Mouse (Mus musculus) CH12.LX (cell line): ENCODE data around the gene Sh2d1b2. TPM values are rescaled to one million over a fixed set of nuclear protein-coding genes. Genes with fewer than 3 reads are reported as not detected.

ENCODE experiments used
- DNase-seq: peaks from one replicate; pipeline ENCODE4 v3.0.0-alpha.2; 2013; ENCODE audit errors: extremely low read depth
- H3K27ac ChIP-seq: 2 replicates; pipeline ENCODE4 v1.5.1; 2012; ENCODE audit warnings: low read depth, mild to moderate bottlenecking, control low read depth, moderate library complexity; ENCODE audit not compliant: insufficient read depth
- H3K27me3 ChIP-seq: replicated peaks from 2 replicates; pipeline ENCODE3; 2012; ENCODE audit warnings: inconsistent platforms
- H3K36me3 ChIP-seq, 2 experiments: replicated peaks in 1 of 2; 2 replicates each; pipeline versions ENCODE3 to v1.6.1; 2012; ENCODE audit warnings: inconsistent platforms in 1 of 2, low read length in 1 of 2, mild to moderate bottlenecking in 1 of 2, mixed read lengths in 1 of 2, moderate library complexity in 1 of 2; ENCODE audit not compliant: control insufficient read depth in 1 of 2, insufficient read depth in 1 of 2
- H3K4me1 ChIP-seq, 2 experiments: 2 replicates each; pipeline ENCODE4 v1.6.1; 2012; ENCODE audit warnings: inconsistent platforms in 1 of 2, moderate library complexity in 1 of 2; ENCODE audit not compliant: insufficient read depth in 2 of 2, control insufficient read depth in 1 of 2
- H3K4me2 ChIP-seq: 2 replicates; pipeline ENCODE4 v1.6.1; 2012; ENCODE audit warnings: low read depth, mild to moderate bottlenecking, control low read depth; ENCODE audit not compliant: poor library complexity, insufficient read depth, severe bottlenecking
- H3K4me3 ChIP-seq, 3 experiments: fragments of 150-350 bp in 1 of 3; sonication (generic) in 1 of 3; replicated peaks in 1 of 3; 2 replicates each; pipeline versions ENCODE3 to v1.5.1; 2011 to 2012; ENCODE audit warnings: low read depth in 2 of 3, low read length in 2 of 3, mild to moderate bottlenecking in 2 of 3, moderate library complexity in 2 of 3, control low read depth in 1 of 3, improper control_type of control experiment in 1 of 3, inconsistent platforms in 1 of 3, mixed read lengths in 1 of 3; ENCODE audit not compliant: poor library complexity in 1 of 3
- H3K79me2 ChIP-seq: replicated peaks from 2 replicates; pipeline ENCODE4 v1.6.1; 2012; ENCODE audit warnings: mild to moderate bottlenecking, moderate library complexity; ENCODE audit not compliant: control insufficient read depth, poor library complexity, insufficient read depth, severe bottlenecking; ENCODE audit errors: extremely low read depth
- H3K9ac ChIP-seq: 2 replicates; pipeline ENCODE4 v1.6.1; 2012; ENCODE audit warnings: low read depth, mild to moderate bottlenecking, control low read depth, moderate library complexity; ENCODE audit not compliant: insufficient read depth
- H3K9me3 ChIP-seq: replicated peaks from 2 replicates; pipeline ENCODE3; 2012; ENCODE audit warnings: low read length, inconsistent platforms, mixed read lengths
- CHD1 ChIP-seq: IDR thresholded peaks from 2 replicates; pipeline ENCODE4 v1.6.1; 2012; ENCODE audit warnings: low read depth, low read length, improper control_type of control experiment, inconsistent platforms
- IRF4 ChIP-seq: IDR thresholded peaks from 2 replicates; pipeline ENCODE4 v1.6.1; 2014; ENCODE audit warnings: low read depth, mild to moderate bottlenecking, inconsistent platforms, low read length, improper control_type of control experiment
- JUN ChIP-seq: IDR thresholded peaks from 2 replicates; pipeline ENCODE4 v1.6.1; 2011; ENCODE audit warnings: low read depth, mild to moderate bottlenecking, low read length, improper control_type of control experiment, moderate library complexity; ENCODE audit not compliant: insufficient read depth
- MAFK ChIP-seq: IDR thresholded peaks from 2 replicates; pipeline ENCODE4 v1.6.1; 2011; ENCODE audit warnings: low read length, improper control_type of control experiment; ENCODE audit not compliant: insufficient replicate concordance
- MAZ ChIP-seq: IDR thresholded peaks from 2 replicates; pipeline ENCODE4 v1.6.1; 2012; ENCODE audit warnings: low read depth, mild to moderate bottlenecking, inconsistent platforms, low read length, improper control_type of control experiment, moderate library complexity
- MXI1 ChIP-seq: IDR thresholded peaks from 2 replicates; pipeline ENCODE4 v1.6.1; 2011; ENCODE audit warnings: mild to moderate bottlenecking, low read depth, low read length, improper control_type of control experiment
- NELFE ChIP-seq: IDR thresholded peaks from 2 replicates; pipeline ENCODE4 v1.6.1; 2011; ENCODE audit warnings: low read depth, low read length, improper control_type of control experiment
- POLR2AphosphoS2 ChIP-seq: IDR thresholded peaks from 2 replicates; pipeline ENCODE4 v1.6.1; 2011; ENCODE audit warnings: low read depth, low read length, improper control_type of control experiment
- RCOR1 ChIP-seq: conservative IDR thresholded peaks from 2 replicates; pipeline ENCODE4 v1.6.1; 2012; ENCODE audit warnings: low read depth, mild to moderate bottlenecking, inconsistent platforms, low read length, improper control_type of control experiment
- SIN3A ChIP-seq: IDR thresholded peaks from 2 replicates; pipeline ENCODE4 v1.6.1; 2012; ENCODE audit warnings: low read length, improper control_type of control experiment, inconsistent platforms
- UBTF ChIP-seq: IDR thresholded peaks from 2 replicates; pipeline ENCODE4 v1.6.1; 2012; ENCODE audit warnings: low read depth, mild to moderate bottlenecking, inconsistent platforms, low read length, improper control_type of control experiment, moderate library complexity
- USF1 ChIP-seq: IDR thresholded peaks from 2 replicates; pipeline ENCODE4 v1.6.1; 2014; ENCODE audit warnings: low read depth, mild to moderate bottlenecking, inconsistent platforms, low read length, improper control_type of control experiment
- USF2 ChIP-seq: conservative IDR thresholded peaks from 2 replicates; pipeline ENCODE4 v1.6.1; 2011; ENCODE audit warnings: low read depth, low read length, improper control_type of control experiment
- ZNF384 ChIP-seq: IDR thresholded peaks from 2 replicates; pipeline ENCODE4 v1.6.1; 2012; ENCODE audit warnings: low read depth, low read length, improper control_type of control experiment, inconsistent platforms
- dilution Hi-C: fragments of 300-500 bp; cut with MboI; formaldehyde crosslinking; loops from 2 replicates; pipeline ENCODE4 v1.14.3; 2020; ENCODE audit warnings: low sequenced_read_pairs; ENCODE audit not compliant: extremely low pct_unique_long_range_greater_than_20kb, extremely low pct_ligation_motif_present
- in situ Hi-C: fragments of 300-500 bp; cut with MboI; formaldehyde crosslinking; loops from 3 replicates; pipeline ENCODE4 v1.14.3; 2019; ENCODE audit warnings: low sequenced_read_pairs, low pct_ligation_motif_present, low pct_unique_long_range_greater_than_20kb, mixed read lengths
- polyA plus RNA-seq: library from polyadenylated mRNA; unstranded; fragments of >175 nt; gene quantifications from 2 replicates; pipeline ENCODE4 v1.2.1, GENCODE M21; 2012; ENCODE audit warnings: low read depth; ENCODE audit not compliant: insufficient read length
- total RNA-seq, 2 experiments: library from RNA; depleted of rRNA; stranded (reverse); fragments of 300-350 nt in 1 of 2; fragments of >200 nt in 1 of 2; gene quantifications; 2 replicates each; pipeline ENCODE4 v1.2.3; 2012 to 2014

Gene Sh2d1b2
- total and polyA plus RNA-seq, 3 experiments = 0.47 to 1.1 TPM; not detected in 1

- Histone ChIP-seq H3K79me2 (no peaks in the 10 kb centered on the region), H3K9me3 (no peaks in the 10 kb centered on the region), H3K27me3 (peaks cover 8% of the 10 kb centered on the region), H3K4me3 (no peak overlapping the region), H3K4me2 (no peak overlapping the region), H3K9ac (no peak overlapping the region), H3K27ac (no peak overlapping the region), H3K36me3 (no peaks in the 10 kb centered on the region), H3K4me1 (peaks cover 0 to 10% of the 10 kb centered on the region in 2 experiments; a peak in 2 of 4 replicates)
- in situ Hi-C loops (loop anchor here (25.0 kb wide), 1 partner anchor 310 kb away; no protein-coding TSS in a partner anchor), dilution Hi-C loops (no loop called here)
- DNase-seq = no peak
- TF ChIP-seq IRF4 = no peak
- TF ChIP-seq USF1 = no peak
- TF ChIP-seq MAFK = no peak
- TF ChIP-seq MAZ = no peak
Observed at GRCm38 (mm10) chr1:170302456-170302855, 69.9 kb downstream of the Sh2d1b2 start.

GRCm38 (mm10) chr1:170303103-170303502, 70.6 kb downstream of the Sh2d1b2 start:
- no peak for DNase-seq
- Histone ChIP-seq H3K9me3 (no peaks in the 10 kb centered on the region), H3K4me3 (no peak overlapping the region), H3K4me1 (peaks cover 0 to 10% of the 10 kb centered on the region in 2 experiments; a peak in 2 of 4 replicates), H3K36me3 (no peaks in the 10 kb centered on the region), H3K4me2 (no peak overlapping the region), H3K9ac (no peak overlapping the region), H3K27me3 (peaks cover 5% of the 10 kb centered on the region), H3K79me2 (no peaks in the 10 kb centered on the region), H3K27ac (no peak overlapping the region)
- TF ChIP-seq NELFE (no peak), ZNF384 (no peak), UBTF (no peak), MXI1 (no peak), MAFK (no peak), RCOR1 (no peak), POLR2AphosphoS2 (no peak), CHD1 (no peak), SIN3A (no peak), JUN (no peak), MAZ (no peak), USF2 (no peak)
- in situ Hi-C loops (loop anchor here (25.0 kb wide), 1 partner anchor 309 kb away; no protein-coding TSS in a partner anchor), dilution Hi-C loops (no loop called here)

Other genes starting within 250 kb of the Sh2d1b2 start
- gene Ddr2, start 122.0 kb upstream of the Sh2d1b2 start, total RNA-seq (2012; rRNA removed) = 0.13 and 0.30 TPM in 2 replicates
- gene Ddr2, start 122.0 kb upstream of the Sh2d1b2 start, total RNA-seq (2014; rRNA removed) = 0.17 and 0.19 TPM in 2 replicates
- gene Ddr2, start 122.0 kb upstream of the Sh2d1b2 start, polyA plus RNA-seq = 0.33 and 0.37 TPM in 2 replicates
- gene Uap1, start 57.8 kb upstream of the Sh2d1b2 start, total RNA-seq (2012; rRNA removed) = 32.2 and 32.7 TPM in 2 replicates
- 46.3 and 51.8 TPM in 2 replicates for gene Uap1, start 57.8 kb upstream of the Sh2d1b2 start, total RNA-seq (2014; rRNA removed)
- 34.1 and 39.4 TPM in 2 replicates for gene Uap1, start 57.8 kb upstream of the Sh2d1b2 start, polyA plus RNA-seq
- gene Uhmk1, start 17.4 kb upstream of the Sh2d1b2 start, total RNA-seq (2012; rRNA removed) = 22.7 and 23.8 TPM in 2 replicates
- gene Uhmk1, start 17.4 kb upstream of the Sh2d1b2 start, total RNA-seq (2014; rRNA removed) = 30.7 and 32.5 TPM in 2 replicates
- gene Uhmk1, start 17.4 kb upstream of the Sh2d1b2 start, polyA plus RNA-seq = 21.5 and 25.0 TPM in 2 replicates
- 1.9 and 2.6 TPM in 2 replicates for gene Sh2d1b1, start 44.6 kb downstream of the Sh2d1b2 start, total RNA-seq (2012; rRNA removed)
- gene Sh2d1b1, start 44.6 kb downstream of the Sh2d1b2 start, total RNA-seq (2014; rRNA removed) = 9.7 and 11.5 TPM in 2 replicates
- gene Sh2d1b1, start 44.6 kb downstream of the Sh2d1b2 start, polyA plus RNA-seq = 13.7 and 13.9 TPM in 2 replicates
- 0.04 TPM in 1 of 2 replicates, not detected in the other for gene Gm7694, start 73.6 kb downstream of the Sh2d1b2 start, total RNA-seq (2012; rRNA removed)
- gene Gm7694, start 73.6 kb downstream of the Sh2d1b2 start, total RNA-seq (2014; rRNA removed) = not detected in 2 replicates
- not detected in 2 replicates for gene Gm7694, start 73.6 kb downstream of the Sh2d1b2 start, polyA plus RNA-seq
- gene Spata46, start 76.1 kb downstream of the Sh2d1b2 start, total RNA-seq (2012; rRNA removed) = not detected in 2 replicates
- gene Spata46, start 76.1 kb downstream of the Sh2d1b2 start, total RNA-seq (2014; rRNA removed) = not detected in 2 replicates
- gene Spata46, start 76.1 kb downstream of the Sh2d1b2 start, polyA plus RNA-seq = not detected in 2 replicates